Mouse (Mus musculus) liver, embryonic 14.5 days (tissue): ENCODE results near the gene Selenow. TPM values are rescaled to one million over a fixed set of nuclear protein-coding genes. Genes with fewer than 3 reads are reported as not detected.

Experiments
- ATAC-seq: fragments of 200-750 bp; cut with Nextera tagmentation; 2 replicates; pipeline ENCODE4 v1.8.0; 2017; ENCODE audit warnings: moderate number of reproducible peaks, mild to moderate bottlenecking, moderate library complexity; ENCODE audit not compliant: insufficient read depth
- DNase-seq, 3 experiments: peaks; one replicate each; pipeline ENCODE4 v3.0.0-alpha.2; 2012 to 2013; ENCODE audit warnings: low read depth in 3 of 3, low spot score in 3 of 3
- H3K27ac ChIP-seq: fragments of 300-500 bp; sonication (generic); 2 replicates; pipeline ENCODE4 v1.5.1; 2014; ENCODE audit warnings: moderate library complexity, mild to moderate bottlenecking, control low read depth, inconsistent platforms
- H3K27me3 ChIP-seq: fragments of 300-500 bp; sonication (generic); 2 replicates; pipeline ENCODE4 v1.6.1; 2014; ENCODE audit warnings: mild to moderate bottlenecking, low read length, moderate library complexity; ENCODE audit not compliant: control insufficient read depth, insufficient read depth
- H3K36me3 ChIP-seq: fragments of 300-500 bp; sonication (generic); replicated peaks from 2 replicates; pipeline ENCODE4 v1.6.1; 2014; ENCODE audit warnings: low read depth; ENCODE audit not compliant: control insufficient read depth, insufficient read depth
- H3K4me1 ChIP-seq, 2 experiments: fragments of 200-500 bp in 1 of 2; fragments of 300-500 bp in 1 of 2; sonication (generic) in 1 of 2; replicated peaks; 2 replicates each; pipeline ENCODE4 v1.6.1; 2012 to 2014; ENCODE audit warnings: antibody characterized with exemption in 1 of 2, inconsistent platforms in 1 of 2, low read length in 1 of 2; ENCODE audit not compliant: control insufficient read depth in 2 of 2, insufficient read depth in 2 of 2
- H3K4me2 ChIP-seq: fragments of 300-500 bp; sonication (generic); 2 replicates; pipeline ENCODE4 v1.6.1; 2014; ENCODE audit warnings: low read depth, mild to moderate bottlenecking, control low read depth, moderate library complexity
- H3K4me3 ChIP-seq, 2 experiments: fragments of 200-500 bp in 1 of 2; fragments of 300-500 bp in 1 of 2; sonication (generic) in 1 of 2; 2 replicates each; pipeline ENCODE4 v1.5.1; 2012 to 2014; ENCODE audit warnings: low read depth in 2 of 2, low read length in 2 of 2, mild to moderate bottlenecking in 2 of 2, control low read depth in 1 of 2, inconsistent platforms in 1 of 2, moderate library complexity in 1 of 2; ENCODE audit not compliant: insufficient read depth in 1 of 2
- H3K9ac ChIP-seq: fragments of 300-500 bp; sonication (generic); replicated peaks from 2 replicates; pipeline ENCODE4 v1.6.1; 2014; ENCODE audit warnings: mild to moderate bottlenecking, control low read depth, moderate library complexity
- H3K9me3 ChIP-seq: fragments of 300-500 bp; sonication (generic); 2 replicates; pipeline ENCODE4 v1.6.1; 2016; ENCODE audit warnings: low read length, mixed read lengths; ENCODE audit not compliant: control insufficient read depth
- CTCF ChIP-seq: IDR thresholded peaks from 2 replicates; pipeline ENCODE4 v1.5.1; 2016; ENCODE audit warnings: antibody characterized with exemption, low read depth, control low read depth
- EP300 ChIP-seq: IDR thresholded peaks from 2 replicates; pipeline ENCODE4 v1.6.1; 2016; ENCODE audit warnings: antibody characterized with exemption, low read depth
- WGBS: fragments of 180-500 bp; shearing (Covaris S2); extraction: QIAGEN DNeasy Blood & Tissue Kit; methylation state at CpG from one replicate; pipeline ENCODE4 v1.1.7; 2014; ENCODE audit not compliant: insufficient replicate concordance; 5-methylcytosine and 5-hydroxymethylcytosine counted together
- polyA plus RNA-seq, 2 experiments: library from polyadenylated mRNA; depleted of rRNA in 1 of 2; stranded (reverse) in 1 of 2; unstranded in 1 of 2; fragments of >200 nt; fragmentation: Nextera tagmentation in 1 of 2; extraction: Ambion mirVana in 1 of 2; gene quantifications; 2 replicates each; pipeline versions ENCODE4 v1.2.1 to v1.2.3; 2012 to 2014

Gene Selenow
- polyA plus RNA-seq, 2 experiments, result 186 to 334 TPM

DNA sequence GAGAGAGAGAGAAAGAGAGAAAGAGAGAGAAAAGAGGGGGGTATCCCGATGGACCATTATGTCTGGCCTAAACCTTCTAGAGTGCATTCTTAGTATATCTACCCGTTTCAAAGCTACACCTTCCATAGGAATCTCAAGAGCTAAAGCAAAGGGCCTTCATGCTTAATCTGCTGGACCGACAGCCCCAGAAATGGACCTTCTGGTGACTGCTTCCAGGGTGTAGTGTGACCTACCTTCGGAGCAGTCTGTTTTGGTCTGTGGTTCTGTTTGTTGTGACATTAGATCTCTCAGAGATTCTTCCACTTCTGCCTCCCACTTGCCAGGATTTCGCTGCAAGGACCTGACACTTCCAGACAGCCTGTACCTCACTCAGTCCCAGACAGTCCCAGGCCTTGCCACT is 11.7 kb downstream of the Selenow start:
- Histone ChIP-seq H3K9ac (no peak overlapping the region), H3K27ac (no peak overlapping the region), H3K4me3 (no peak overlapping the region), H3K4me2 (no peak overlapping the region), H3K4me1 (no peaks in the 10 kb centered on the region), H3K36me3 (no peaks in the 10 kb centered on the region), H3K27me3 (no peaks in the 10 kb centered on the region), H3K9me3 (no peaks in the 10 kb centered on the region)
- DNase-seq, result no peak
- ATAC-seq, result no peak
- TF ChIP-seq CTCF (no peak), EP300 (no peak)
- 68% methylated on average over 5 of the region's 5 CpGs for WGBS

DNA sequence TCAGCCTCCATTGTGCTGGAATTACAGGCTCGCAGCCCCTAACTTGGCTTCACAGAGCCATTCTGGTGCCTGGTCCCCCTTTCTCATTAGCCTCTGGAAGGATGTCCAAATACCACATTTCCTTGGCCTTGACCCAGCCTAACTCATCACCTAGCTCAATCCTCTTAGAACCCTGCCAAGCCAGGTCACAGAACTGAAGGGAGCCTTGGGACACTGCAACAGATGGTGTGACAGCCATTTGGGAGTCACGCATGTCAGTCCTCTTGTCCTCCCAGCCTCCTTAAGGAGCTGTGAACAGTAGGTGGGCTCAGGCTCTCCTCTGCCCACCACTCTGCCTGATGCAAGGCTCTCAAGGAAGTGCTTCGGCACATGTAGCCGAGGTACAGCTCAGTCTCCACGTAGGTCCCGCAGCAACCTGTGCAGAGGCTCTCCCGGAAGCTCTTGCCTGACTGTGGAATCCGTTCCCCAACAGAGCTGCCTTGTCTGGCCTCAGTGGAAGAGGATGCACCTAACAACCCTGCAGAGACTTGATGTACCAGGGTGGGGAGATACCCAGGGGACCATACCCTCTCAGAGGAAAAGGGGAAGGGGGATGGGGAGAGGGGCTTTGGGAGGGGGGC is 14.1 kb downstream of the Selenow start:
- Histone ChIP-seq H3K4me1 (no peaks in the 10 kb centered on the region), H3K9me3 (no peaks in the 10 kb centered on the region), H3K27ac (no peak overlapping the region), H3K4me3 (no peak overlapping the region), H3K27me3 (no peaks in the 10 kb centered on the region), H3K4me2 (no peak overlapping the region), H3K9ac (no peak overlapping the region), H3K36me3 (no peaks in the 10 kb centered on the region)
- no peak for TF ChIP-seq CTCF
- TF ChIP-seq EP300, result no peak
- 61% methylated on average over 8 of the region's 8 CpGs for WGBS
- ATAC-seq (no peak), DNase-seq (no peak)

DNA sequence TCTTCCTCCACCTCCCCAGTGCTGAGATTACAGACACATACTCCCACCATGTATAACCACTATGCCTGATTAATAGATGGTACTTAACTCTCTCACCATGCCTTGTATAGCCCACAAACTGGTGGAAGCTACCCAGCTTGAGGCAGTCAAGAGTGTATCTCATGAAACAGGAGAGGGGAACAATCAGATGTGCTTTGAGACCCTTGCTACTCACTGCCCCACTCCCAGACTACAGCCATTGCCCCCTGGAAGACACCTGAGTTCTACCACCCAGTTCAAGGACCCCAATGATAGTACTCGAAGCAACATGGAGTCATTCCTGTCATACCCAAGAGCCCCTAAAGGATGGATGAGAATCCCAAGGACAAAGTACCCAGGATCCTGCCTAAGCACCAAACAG is 15.6 kb downstream of the Selenow start:
- Histone ChIP-seq H3K9ac (no peak overlapping the region), H3K4me1 (no peaks in the 10 kb centered on the region), H3K27ac (no peak overlapping the region), H3K4me2 (no peak overlapping the region), H3K4me3 (no peak overlapping the region), H3K9me3 (no peaks in the 10 kb centered on the region), H3K36me3 (no peaks in the 10 kb centered on the region), H3K27me3 (no peaks in the 10 kb centered on the region)
- no peak for DNase-seq
- 50% methylated on average over 1 of the region's 1 CpGs for WGBS
- no peak for ATAC-seq
- no peak for TF ChIP-seq EP300
- TF ChIP-seq CTCF, result no peak

DNA sequence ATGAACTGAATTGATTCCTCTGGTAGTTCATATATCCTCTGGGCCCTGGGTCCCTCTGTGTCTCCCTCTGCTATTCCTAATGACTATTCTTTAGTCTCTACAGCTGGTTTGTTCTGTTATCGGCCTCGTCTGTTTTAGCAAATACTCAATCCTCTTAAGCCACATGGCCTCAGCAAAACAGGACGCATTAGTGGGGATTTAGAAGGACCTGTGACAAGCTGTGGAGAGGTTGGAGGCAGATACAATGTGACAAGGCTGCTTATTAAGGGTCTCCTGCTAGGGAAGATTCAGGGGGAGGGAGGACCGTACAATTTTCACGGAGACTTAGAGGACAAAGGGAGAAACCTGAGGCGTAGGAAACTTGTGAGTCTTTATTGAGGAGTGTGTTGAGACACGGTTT is 16.3 kb downstream of the Selenow start:
- Histone ChIP-seq H3K4me1 (no peaks in the 10 kb centered on the region), H3K4me2 (no peak overlapping the region), H3K27me3 (no peaks in the 10 kb centered on the region), H3K36me3 (no peaks in the 10 kb centered on the region), H3K9ac (no peak overlapping the region), H3K4me3 (no peak overlapping the region), H3K9me3 (no peaks in the 10 kb centered on the region), H3K27ac (no peak overlapping the region)
- no peak for TF ChIP-seq EP300
- no peak for TF ChIP-seq CTCF
- DNase-seq (no peak), ATAC-seq (no peak)
- 65% methylated on average over 7 of the region's 7 CpGs for WGBS

DNA sequence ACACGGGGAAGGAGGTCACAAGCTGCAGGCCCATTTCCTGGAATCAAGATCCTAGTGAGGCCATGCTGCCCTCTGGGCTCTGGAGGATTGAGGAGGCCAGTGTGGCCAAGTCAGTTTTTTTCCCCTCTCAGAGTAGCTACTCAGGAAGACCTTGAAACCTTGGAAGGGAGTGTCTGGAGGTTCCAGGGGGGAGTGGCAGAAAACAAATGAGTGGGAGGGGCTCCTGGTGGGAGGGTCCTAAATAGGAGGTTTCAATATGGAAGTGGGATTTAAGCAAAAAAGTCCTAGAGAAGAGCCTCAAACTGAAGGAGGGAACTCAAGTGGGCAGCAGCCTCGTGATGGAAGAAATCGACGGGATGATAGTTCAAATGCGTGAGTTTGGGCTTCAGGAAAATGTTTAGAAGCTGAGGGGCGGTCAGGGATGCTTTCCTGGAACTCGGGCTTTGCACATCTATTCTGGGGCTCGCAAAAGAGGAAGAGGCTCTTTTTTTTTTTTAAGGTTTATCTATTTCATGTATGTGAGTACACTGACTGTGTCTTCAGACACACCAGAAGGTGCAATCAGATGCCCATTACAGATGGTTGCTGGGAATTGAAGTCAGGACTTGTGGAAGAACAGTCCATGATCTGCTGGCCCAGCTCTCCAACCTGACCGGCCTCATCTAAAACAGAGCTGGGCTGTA is 20.7 kb downstream of the Selenow start:
- 42% methylated on average over 9 of the region's 9 CpGs for WGBS

More for the DNA sequence above, 20.7 kb downstream of the Selenow start:
- Histone ChIP-seq H3K36me3 (no peaks in the 10 kb centered on the region), H3K9me3 (no peaks in the 10 kb centered on the region), H3K27me3 (no peaks in the 10 kb centered on the region), H3K27ac (no peak overlapping the region), H3K4me3 (no peak overlapping the region), H3K4me1 (no peaks in the 10 kb centered on the region), H3K4me2 (no peak overlapping the region), H3K9ac (no peak overlapping the region)
- DNase-seq (no peak), ATAC-seq (no peak)
- TF ChIP-seq EP300, result no peak
- no peak for TF ChIP-seq CTCF
